Mouse (Mus musculus): ENCODE measurements around the gene Nptx1. TPM values are rescaled to one million over a fixed set of nuclear protein-coding genes. Genes with fewer than 3 reads are reported as not detected.

Nptx1 gene
- polyA plus RNA-seq, 1 experiment from 2014 or later = 2.6 TPM

DNA sequence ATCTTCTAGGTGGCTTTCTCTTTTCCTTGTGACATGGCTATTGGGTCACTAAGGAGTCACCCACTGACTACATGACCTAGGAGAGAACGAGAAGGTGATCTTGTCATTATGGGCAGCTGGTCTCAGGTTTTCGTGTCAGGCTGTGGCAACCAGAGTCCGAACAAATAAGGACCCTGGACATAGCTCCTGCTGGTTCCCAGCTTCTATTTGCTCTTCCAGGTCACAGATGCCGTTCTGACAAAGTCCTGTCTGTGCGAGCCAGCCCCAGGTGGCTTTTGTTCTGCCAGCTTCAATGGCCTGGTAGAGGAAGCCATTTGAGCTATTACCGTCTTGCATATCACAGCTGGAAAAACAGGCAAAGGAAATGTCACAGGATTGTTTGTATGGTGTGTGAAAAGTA lies 14.7 kb upstream of the Nptx1 start:
- no peak overlapping the region for H3K4me3 ChIP-seq
- no peaks in the 10 kb centered on the region for H3K36me3 ChIP-seq (replicated peaks)
- no peak overlapping the region for H3K27ac ChIP-seq (replicated peaks)
- H3K4me1 ChIP-seq = peaks cover 54% of the 10 kb centered on the region
- no peaks in the 10 kb centered on the region for H3K9me3 ChIP-seq
- no peak for DNase-seq (ENCODE audit: low spot score)
- H3K27me3 ChIP-seq (replicated peaks; ENCODE audit: low read depth, poor library complexity, severe bottlenecking) = peaks cover 60% of the 10 kb centered on the region
- WGBS = 37% methylated on average over 6 of the region's 6 CpGs

GRCm38 (mm10) chr11:119558870-119559610 lies 11.5 kb upstream of the Nptx1 start:
- peak; percentile 81 for DNase-seq (ENCODE audit: low spot score)
- WGBS = 4% methylated on average over 9 of the region's 9 CpGs
- peak overlapping the region; percentile 45 for H3K4me3 ChIP-seq
- H3K27me3 ChIP-seq (replicated peaks; ENCODE audit: low read depth, poor library complexity, severe bottlenecking) = peaks cover 72% of the 10 kb centered on the region
- H3K27ac ChIP-seq (replicated peaks) = peak overlapping the region; percentile 85
- peaks cover 45% of the 10 kb centered on the region for H3K4me1 ChIP-seq
- H3K9me3 ChIP-seq = no peaks in the 10 kb centered on the region
- H3K36me3 ChIP-seq (replicated peaks) = no peaks in the 10 kb centered on the region

DNA sequence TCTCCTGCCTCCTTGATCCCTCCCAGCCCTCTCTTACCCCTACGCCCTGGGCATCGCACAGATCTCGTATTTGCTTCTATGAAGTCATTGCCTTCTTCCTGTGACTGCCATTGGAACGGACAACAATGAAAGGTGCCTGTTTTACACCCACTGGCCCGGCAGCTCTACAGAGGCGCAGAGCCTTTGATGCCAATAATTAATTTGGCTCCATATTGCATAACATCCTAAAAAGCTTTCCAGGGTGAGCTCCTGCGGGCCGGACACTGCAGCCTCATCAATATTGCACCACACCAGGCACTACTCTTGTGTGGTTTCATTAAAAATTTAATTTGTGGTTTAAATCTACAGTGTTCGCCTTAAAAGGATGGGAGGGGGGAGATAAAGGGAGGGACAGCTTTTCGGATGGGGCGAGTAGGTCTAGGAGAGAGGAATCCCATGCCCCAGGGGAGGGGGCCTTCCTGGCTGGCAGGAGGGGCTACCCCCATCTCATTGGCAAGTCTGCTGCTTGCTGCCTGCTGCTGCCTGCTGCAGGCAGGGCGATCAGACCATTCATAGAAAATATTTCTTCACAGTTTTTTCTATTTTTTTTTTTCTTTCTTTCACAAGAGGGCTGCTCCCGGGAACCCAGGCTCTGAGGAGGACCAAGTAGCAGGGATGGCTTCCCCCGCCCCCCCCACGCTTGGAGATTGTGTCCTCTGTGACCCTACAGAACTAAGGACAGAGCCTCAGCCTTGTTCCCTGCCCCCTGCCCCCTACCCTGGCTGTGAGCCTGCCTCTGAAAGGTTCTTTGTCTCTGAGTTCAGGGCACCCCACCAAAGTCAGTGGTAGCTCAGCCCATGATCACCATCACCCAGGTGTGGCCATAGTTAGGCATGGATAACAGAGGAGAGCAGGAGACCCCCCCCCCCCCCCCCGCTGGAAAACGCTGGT lies 10.7 kb upstream of the Nptx1 start:
- WGBS = 23% methylated on average over 17 of the region's 17 CpGs
- H3K27me3 ChIP-seq (replicated peaks; ENCODE audit: low read depth, poor library complexity, severe bottlenecking) = peaks cover 72% of the 10 kb centered on the region
- peak overlapping the region; percentile 85 for H3K27ac ChIP-seq (replicated peaks)
- no peaks in the 10 kb centered on the region for H3K9me3 ChIP-seq
- H3K36me3 ChIP-seq (replicated peaks) = no peaks in the 10 kb centered on the region
- peaks cover 40% of the 10 kb centered on the region for H3K4me1 ChIP-seq
- peak; percentile 68 for DNase-seq (ENCODE audit: low spot score)
- H3K4me3 ChIP-seq = peak overlapping the region; percentile 45

DNA sequence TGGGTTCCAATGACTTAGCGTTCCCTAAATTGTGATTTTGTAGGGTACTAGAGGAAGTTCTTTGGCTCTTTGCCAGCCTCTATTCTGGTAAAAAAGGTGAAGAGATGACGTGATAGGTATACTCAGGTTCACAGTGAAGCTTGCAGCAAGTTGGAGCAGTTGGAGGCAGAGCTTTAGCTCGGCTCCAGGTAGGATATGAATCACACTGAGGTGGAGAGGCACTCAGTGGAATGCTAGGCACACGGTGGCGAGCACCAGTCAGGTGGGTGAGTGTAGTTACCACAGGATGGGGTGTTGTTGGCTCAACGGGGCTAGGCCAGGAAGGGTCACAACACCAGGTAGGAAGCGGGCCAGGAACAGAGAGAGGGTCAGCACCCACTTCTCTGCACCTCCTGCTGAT lies 7.6 kb upstream of the Nptx1 start:
- H3K4me1 ChIP-seq = peaks cover 48% of the 10 kb centered on the region

DNA sequence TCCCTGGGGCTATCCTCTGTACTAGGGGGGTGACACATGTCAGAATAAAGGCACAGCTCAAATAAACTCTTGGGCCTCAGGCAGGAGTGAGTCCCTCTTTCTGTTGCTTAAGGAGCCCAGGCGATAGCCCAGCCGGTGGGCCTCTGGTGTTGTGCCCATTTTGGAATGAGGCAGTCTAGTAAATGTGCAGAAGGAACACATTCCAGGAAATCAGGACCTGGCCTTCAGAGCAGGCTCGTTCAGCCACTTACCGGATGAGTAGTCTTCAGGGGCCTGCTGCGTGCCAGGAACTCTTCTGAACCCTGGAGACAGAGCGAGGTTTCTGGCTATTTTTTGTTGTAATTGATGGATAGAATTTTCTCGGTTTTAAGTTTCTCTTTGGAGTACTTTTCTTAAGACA lies 7.2 kb upstream of the Nptx1 start:
- WGBS = 83% methylated on average over 7 of the region's 7 CpGs
- Histone ChIP-seq H3K27ac (replicated peaks) (no peak overlapping the region), H3K9me3 (no peaks in the 10 kb centered on the region), H3K4me1 (peaks cover 46% of the 10 kb centered on the region), H3K27me3 (replicated peaks; ENCODE audit: low read depth, poor library complexity, severe bottlenecking) (peaks cover 82% of the 10 kb centered on the region), H3K4me3 (no peak overlapping the region), H3K36me3 (replicated peaks) (no peaks in the 10 kb centered on the region)
- DNase-seq (ENCODE audit: low spot score) = no peak

More for the DNA sequence above, 7.6 kb upstream of the Nptx1 start:
- WGBS = 87% methylated on average over 7 of the region's 7 CpGs
- peaks cover 82% of the 10 kb centered on the region for H3K27me3 ChIP-seq (replicated peaks; ENCODE audit: low read depth, poor library complexity, severe bottlenecking)
- H3K4me3 ChIP-seq = no peak overlapping the region
- H3K36me3 ChIP-seq (replicated peaks) = no peaks in the 10 kb centered on the region
- H3K27ac ChIP-seq (replicated peaks) = no peak overlapping the region
- no peak for DNase-seq (ENCODE audit: low spot score)
- H3K9me3 ChIP-seq = no peaks in the 10 kb centered on the region

DNA sequence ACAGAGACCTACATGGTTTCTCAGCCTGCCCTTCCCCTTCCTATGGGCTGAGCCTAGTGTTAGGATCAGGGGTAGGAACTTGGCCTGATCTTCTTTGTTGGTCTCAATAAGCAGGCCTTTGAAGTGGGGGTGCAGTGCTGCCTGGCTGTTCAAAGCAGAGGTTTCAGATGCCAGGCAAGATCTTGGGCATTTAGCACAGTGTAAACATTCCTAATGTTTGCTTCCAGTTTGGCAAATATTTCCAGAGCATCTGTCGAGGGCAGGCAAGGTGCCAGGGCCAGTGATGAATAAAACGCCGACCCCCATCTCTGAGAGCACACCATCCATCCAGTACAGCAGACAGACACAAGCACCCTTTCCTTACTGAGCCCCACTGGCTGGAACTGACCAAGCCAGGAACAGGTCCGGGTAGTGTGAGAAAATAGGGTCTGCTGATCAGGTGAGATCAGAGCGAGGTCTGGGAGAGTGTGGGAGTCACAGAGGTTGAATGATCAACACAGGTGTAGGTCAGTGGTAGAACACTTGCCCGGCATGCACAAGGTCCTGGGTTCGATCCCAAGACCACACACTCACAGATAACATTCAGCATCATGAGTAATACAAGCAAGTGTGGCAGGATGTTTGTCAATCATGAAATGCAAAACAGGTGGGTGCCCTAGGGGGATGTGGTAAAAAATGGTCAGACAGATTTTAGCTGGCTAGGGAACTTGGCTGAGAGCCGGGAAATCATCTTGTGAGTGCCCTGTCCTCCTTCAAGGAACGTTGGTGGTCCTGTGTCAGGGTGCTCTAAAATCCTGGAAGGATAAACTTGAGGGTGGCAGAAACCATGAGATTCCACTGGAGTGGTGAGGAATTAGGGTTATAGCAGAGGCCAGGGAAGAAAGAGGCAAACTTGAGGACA lies 5.6 kb upstream of the Nptx1 start:
- WGBS = 72% methylated on average over 9 of the region's 9 CpGs
- Histone ChIP-seq H3K27me3 (replicated peaks; ENCODE audit: low read depth, poor library complexity, severe bottlenecking) (peaks cover 96% of the 10 kb centered on the region), H3K4me3 (no peak overlapping the region), H3K9me3 (no peaks in the 10 kb centered on the region), H3K4me1 (peaks cover 46% of the 10 kb centered on the region), H3K27ac (replicated peaks) (no peak overlapping the region), H3K36me3 (replicated peaks) (no peaks in the 10 kb centered on the region)
- no peak for DNase-seq (ENCODE audit: low spot score)

DNA sequence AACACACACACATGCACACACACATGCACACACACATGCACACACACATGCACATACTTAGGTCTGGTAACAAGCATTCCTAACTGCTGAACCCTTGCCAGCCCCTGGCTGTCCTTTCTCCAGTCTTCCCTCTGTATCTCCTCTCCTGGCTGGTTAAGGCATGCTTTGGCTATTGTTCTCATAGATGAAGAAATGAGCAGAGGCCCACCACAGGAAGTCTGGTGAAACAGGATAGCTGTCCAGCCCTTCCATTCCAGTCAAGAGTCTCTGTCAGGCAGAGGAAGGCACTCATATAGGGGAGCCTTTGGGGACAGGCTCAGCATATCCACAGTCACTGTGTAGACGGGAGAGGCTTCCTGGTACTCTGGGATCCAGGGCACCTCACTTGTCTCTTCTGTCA lies 4.7 kb upstream of the Nptx1 start:
- WGBS = 38% methylated on average over 1 of the region's 1 CpGs
- Histone ChIP-seq H3K4me3 (no peak overlapping the region), H3K4me1 (peaks cover 46% of the 10 kb centered on the region)

GRCm38 (mm10) chr11:119551468-119551867 lies 3.9 kb upstream of the Nptx1 start:
- H3K27me3 ChIP-seq (replicated peaks; ENCODE audit: low read depth, poor library complexity, severe bottlenecking) = peaks cover 98% of the 10 kb centered on the region

More for the DNA sequence above, 4.7 kb upstream of the Nptx1 start:
- no peak for DNase-seq (ENCODE audit: low spot score)
- H3K27ac ChIP-seq (replicated peaks) = no peak overlapping the region
- no peaks in the 10 kb centered on the region for H3K9me3 ChIP-seq
- H3K27me3 ChIP-seq (replicated peaks; ENCODE audit: low read depth, poor library complexity, severe bottlenecking) = peaks cover 98% of the 10 kb centered on the region
- H3K36me3 ChIP-seq (replicated peaks) = no peaks in the 10 kb centered on the region

DNA sequence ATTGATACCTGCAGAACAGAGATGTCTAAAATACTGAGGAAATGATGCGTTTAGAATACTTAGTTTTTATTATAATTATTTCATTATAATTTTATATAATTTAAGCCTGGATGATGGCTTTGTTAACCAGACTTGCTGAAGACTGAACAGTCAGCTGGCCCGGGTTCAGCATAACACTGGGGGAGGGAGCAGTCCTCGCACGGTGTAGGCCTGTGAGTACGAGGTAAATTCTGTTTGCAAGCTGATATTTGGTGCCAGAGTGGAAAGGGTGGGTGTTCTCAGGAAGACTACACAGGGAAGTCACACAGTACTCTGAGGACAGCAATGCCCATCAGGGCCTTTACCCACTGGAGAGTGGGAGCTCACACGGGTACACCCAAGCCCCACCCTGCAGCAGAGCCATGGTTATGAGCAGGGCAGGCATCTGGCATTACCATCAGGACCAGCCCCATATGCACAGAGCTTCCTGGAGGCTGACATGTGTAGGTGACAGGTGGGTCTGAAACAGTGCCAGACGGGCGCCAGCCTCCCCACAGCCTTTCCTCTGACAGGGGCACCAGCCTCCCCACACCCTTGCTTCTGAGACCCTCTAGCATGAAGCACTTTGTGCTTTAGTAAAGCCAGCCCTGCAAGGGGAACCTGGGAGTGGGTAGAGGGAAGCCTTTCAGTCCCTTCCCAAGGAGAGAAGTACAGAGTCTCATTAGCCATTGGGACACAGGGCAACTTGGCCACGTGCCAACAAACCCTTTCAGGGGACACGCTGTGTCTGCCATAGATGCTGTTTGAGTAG lies 3.2 kb upstream of the Nptx1 start:
- H3K9me3 ChIP-seq = no peaks in the 10 kb centered on the region
- 54% methylated on average over 10 of the region's 10 CpGs for WGBS
- H3K4me3 ChIP-seq = no peak overlapping the region
- DNase-seq (ENCODE audit: low spot score) = no peak
- H3K4me1 ChIP-seq = peaks cover 59% of the 10 kb centered on the region
- H3K36me3 ChIP-seq (replicated peaks) = no peaks in the 10 kb centered on the region
- H3K27me3 ChIP-seq (replicated peaks; ENCODE audit: low read depth, poor library complexity, severe bottlenecking) = peaks cover 98% of the 10 kb centered on the region
- H3K27ac ChIP-seq (replicated peaks) = no peak overlapping the region

More at GRCm38 (mm10) chr11:119551468-119551867, 3.9 kb upstream of the Nptx1 start:
- Histone ChIP-seq H3K9me3 (no peaks in the 10 kb centered on the region), H3K27ac (replicated peaks) (no peak overlapping the region), H3K4me1 (peaks cover 52% of the 10 kb centered on the region), H3K36me3 (replicated peaks) (no peaks in the 10 kb centered on the region), H3K4me3 (no peak overlapping the region)
- WGBS = 54% methylated on average over 3 of the region's 3 CpGs
- no peak for DNase-seq (ENCODE audit: low spot score)

- DNase-seq (ENCODE audit: low spot score) = peak; percentile 41
- Histone ChIP-seq H3K9me3 (no peaks in the 10 kb centered on the region), H3K27ac (replicated peaks) (no peak overlapping the region; the same call in 1 of the 2 replicates), H3K4me1 (peaks cover 69% of the 10 kb centered on the region), H3K27me3 (replicated peaks; ENCODE audit: low read depth, poor library complexity, severe bottlenecking) (peaks cover 100% of the 10 kb centered on the region), H3K4me3 (peak overlapping the region; percentile 67), H3K36me3 (replicated peaks) (no peaks in the 10 kb centered on the region)
- WGBS = under 1% methylated on average over 43 of the region's 43 CpGs
Observed at GRCm38 (mm10) chr11:119549371-119549811, 1.8 kb upstream of the Nptx1 start.

- Histone ChIP-seq H3K36me3 (replicated peaks) (no peaks in the 10 kb centered on the region), H3K27ac (replicated peaks) (no peak overlapping the region; the same call in 1 of the 2 replicates), H3K4me1 (peaks cover 69% of the 10 kb centered on the region), H3K4me3 (peak overlapping the region; percentile 67), H3K9me3 (no peaks in the 10 kb centered on the region), H3K27me3 (replicated peaks; ENCODE audit: low read depth, poor library complexity, severe bottlenecking) (peaks cover 100% of the 10 kb centered on the region)
- DNase-seq (ENCODE audit: low spot score) = peak; percentile 51
- WGBS = 1% methylated on average over 37 of the region's 37 CpGs
Observed at GRCm38 (mm10) chr11:119548741-119549370, 1.3 kb upstream of the Nptx1 start.
